ENCODE assay signal across 22 mouse cellular contexts in genomic region chr11:20585297-20585696, GRCm38 (mm10). TPM values are rescaled to one million over a fixed set of nuclear protein-coding genes. Genes with fewer than 3 reads are reported as not detected.
A peak's percentile ranks its signal among the peaks of the same experiment; 100 is the strongest.
DNase-seq lines count a peak whose midpoint lies in the region; TF ChIP-seq lines count a peak whose summit lies in the region.
"Had no signal": no experiment of that assay in that cellular context is flagged by ENCODE, and none has a peak within 500 bp of the region (broad histone marks: within the 10 kb centered on the region; RNA-seq: fewer than 3 reads in every experiment).

No protein-coding gene starts in this region.

- peak overlapping the region; percentile 44 for H3K4me2 ChIP-seq in myocyte (ENCODE audit: low read depth)
- H3K4me2 ChIP-seq: embryonic facial prominence, embryonic 12.5 days; forebrain, embryonic 13.5 days; forebrain, embryonic 15.5 days had no signal

- no peaks in the 10 kb centered on the region for H3K36me3 ChIP-seq in heart, embryonic 10.5 days
- no peaks in the 10 kb centered on the region for H3K36me3 ChIP-seq in myocyte (ENCODE audit: control insufficient read depth, insufficient read depth)
- H3K36me3 ChIP-seq: embryonic facial prominence, embryonic 12.5 days; forebrain, embryonic 15.5 days; G1E had no signal

- H3K79me2 ChIP-seq in myocyte (ENCODE audit: control insufficient read depth, insufficient read depth): no peaks in the 10 kb centered on the region

- H3ac ChIP-seq in myocyte (ENCODE audit: control insufficient read depth, insufficient read length): no peak overlapping the region

- peaks cover 38% of the 10 kb centered on the region for H3K4me1 ChIP-seq in heart, embryonic 10.5 days
- H3K4me1 ChIP-seq: forebrain, embryonic 13.5 days; forebrain, embryonic 15.5 days had no signal

- peak overlapping the region; percentile 37; the same call in 1 of the 2 replicates for H3K27ac ChIP-seq in heart, embryonic 10.5 days
- H3K27ac ChIP-seq: embryonic facial prominence, embryonic 12.5 days; forebrain, embryonic 13.5 days; forebrain, embryonic 15.5 days had no signal

- H3K9me3 ChIP-seq in heart, embryonic 10.5 days: no peaks in the 10 kb centered on the region
- H3K9me3 ChIP-seq: embryonic facial prominence, embryonic 12.5 days; forebrain, embryonic 13.5 days; forebrain, embryonic 15.5 days; G1E had no signal

- H3K4me3 ChIP-seq in heart, embryonic 10.5 days: no peak overlapping the region
- no peak overlapping the region for H3K4me3 ChIP-seq in myocyte
- H3K4me3 ChIP-seq: embryonic facial prominence, embryonic 12.5 days; forebrain, embryonic 13.5 days; forebrain, embryonic 15.5 days had no signal

- no peak for TF ChIP-seq POLR2A in myocyte (IDR thresholded peaks at IDR 0.05; ENCODE audit: insufficient read length, low read depth)

- 69% methylated on average over 1 of the region's 1 CpGs for WGBS in heart, embryonic 10.5 days

- DNase-seq in heart, embryonic 10.5 days (ENCODE audit: low spot score): no peak
- no peak for DNase-seq in heart, adult 8-10 months (ENCODE audit: low spot score)
- peak; percentile 33 for DNase-seq in Muller cell, postnatal 12 days (ENCODE audit: inconsistent ontology term)
- no peak for DNase-seq in adrenal gland, postnatal 4 days (ENCODE audit: low spot score in 2 of 2)
- no peak for DNase-seq in left cerebral cortex, adult 9 months (ENCODE audit: low spot score in 2 of 2)
- DNase-seq: adrenal gland, adult 8-10 months; adrenal gland, postnatal 14 days; adrenal gland, postnatal 36 days; cerebellum, adult 11 months; cerebellum, adult 18-20 months; cerebellum, adult 8-10 months; cerebellum, adult 9-11 months; cerebellum, postnatal 14 days; cerebellum, postnatal 36 days; embryo, embryonic 11 days; forebrain, postnatal 0 days had no signal

- no peaks in the 10 kb centered on the region for H3K27me3 ChIP-seq in heart, embryonic 10.5 days (ENCODE audit: insufficient read depth, poor library complexity, severe bottlenecking)
- H3K27me3 ChIP-seq in myocyte (ENCODE audit: control insufficient read depth, insufficient read depth, insufficient read length): no peaks in the 10 kb centered on the region
- H3K27me3 ChIP-seq: embryonic facial prominence, embryonic 12.5 days; forebrain, embryonic 13.5 days; forebrain, embryonic 15.5 days; Patski had no signal

TF ChIP-seq in myocyte, 11 proteins besides CTCF, POLR2A, EP300 and RAD21:
- no peak for TF ChIP-seq POLR2AphosphoS2 (IDR thresholded peaks at IDR 0.05; ENCODE audit: insufficient read length, low read depth)
- no peak for TF ChIP-seq USF1 (IDR thresholded peaks at IDR 0.05; ENCODE audit: low read depth)
- no peak for TF ChIP-seq E2F4 (IDR thresholded peaks at IDR 0.05; ENCODE audit: insufficient read depth)
TF ChIP-seq in myocyte: peak in this region for 0.

RNA-seq across cellular contexts. Expression of gene Sertad2, which starts 42.2 kb away (rescaled TPM):
- polyA plus RNA-seq in heart, embryonic 10.5 days (2016; fragmentation: Nextera tagmentation; extraction: Ambion mirVana): 33.7 and 34.1 TPM in 2 replicates
- total RNA-seq in heart, adult 8-10 months (2022): 10 to 100 TPM; 17.2 to 22.2 (median 20.1) TPM
- 20.9 TPM for polyA plus RNA-seq in myocyte (2012; fragmentation: generic; extraction: Trizol)
- total RNA-seq in adrenal gland, postnatal 4 days (2021): 10 to 100 TPM; 18.3 to 22.0 TPM
